Mouse (Mus musculus): ENCODE results near the gene Mylip. TPM values are rescaled to one million over a fixed set of nuclear protein-coding genes. Genes with fewer than 3 reads are reported as not detected.

Gene Mylip
- polyA plus RNA-seq (2012; ENCODE audit: low replicate concordance): 22.3 and 44.3 TPM in 2 replicates

GRCm38 (mm10) chr13:45389448-45390311 lies at the start of gene Mylip:
Gene Mylip (plus strand): TSS chr13:45389742.

Other genes with a start within 250 kb of the Mylip start
- gene Gmpr, start 117.7 kb downstream of the Mylip start, polyA plus RNA-seq (2012; ENCODE audit: low replicate concordance): 1.5 and 1.9 TPM in 2 replicates

Measured in hematopoietic multipotent progenitor cell, adult 10-12 weeks (in vitro differentiated cells).